Mouse (Mus musculus) small intestine, adult 2 months (tissue): Measurements from ENCODE around the gene Inhbc.

ENCODE experiments used
- CTCF ChIP-seq: fragments of 200-500 bp; IDR thresholded peaks from 2 replicates; pipeline ENCODE4 v1.5.1; 2012; ENCODE audit warnings: low read depth, mild to moderate bottlenecking, control low read depth, inconsistent platforms, low read length, moderate library complexity, mixed read lengths; ENCODE audit not compliant: insufficient replicate concordance, insufficient read length; ENCODE audit errors: extremely low read depth
- POLR2A ChIP-seq: fragments of 200-500 bp; IDR thresholded peaks from 2 replicates; pipeline ENCODE4 v1.6.1; 2012; ENCODE audit warnings: low read depth, mild to moderate bottlenecking, control low read depth, inconsistent platforms, low read length, moderate library complexity

DNA sequence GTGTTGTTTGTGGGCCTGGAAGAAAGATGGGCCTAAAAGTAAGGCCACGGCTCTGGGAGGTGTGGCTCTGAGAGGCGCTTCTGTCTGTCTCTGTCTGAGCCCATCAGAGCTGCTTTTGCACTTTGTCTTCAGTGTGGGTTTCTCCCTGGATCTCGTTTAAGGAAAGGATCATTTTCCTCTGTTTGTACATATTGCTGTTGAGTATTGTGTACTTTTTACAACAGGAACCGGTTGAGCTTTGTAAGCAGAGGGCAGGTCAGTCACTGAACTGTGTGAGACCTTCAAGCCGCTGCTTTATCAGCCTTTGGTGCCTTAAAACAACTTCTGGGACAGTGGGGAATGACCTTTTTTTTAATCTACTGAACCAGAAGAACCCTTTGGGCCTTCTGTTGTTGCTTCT, 41.9 kb upstream of the Inhbc start:
- TF ChIP-seq CTCF: no peak
- TF ChIP-seq POLR2A: no peak
